Mouse (Mus musculus) liver, embryonic 14.5 days (tissue): ENCODE measurements around the gene Jund. TPM values are rescaled to one million over a fixed set of nuclear protein-coding genes. Genes with fewer than 3 reads are reported as not detected.

Source experiments
- ATAC-seq: fragments of 200-750 bp; cut with Nextera tagmentation; 2 replicates; pipeline ENCODE4 v1.8.0; 2017; ENCODE audit warnings: moderate number of reproducible peaks, mild to moderate bottlenecking, moderate library complexity; ENCODE audit not compliant: insufficient read depth
- DNase-seq, 3 experiments: peaks; one replicate each; pipeline ENCODE4 v3.0.0-alpha.2; 2012 to 2013; ENCODE audit warnings: low read depth in 3 of 3, low spot score in 3 of 3
- H3K27ac ChIP-seq: fragments of 300-500 bp; sonication (generic); 2 replicates; pipeline ENCODE4 v1.5.1; 2014; ENCODE audit warnings: moderate library complexity, mild to moderate bottlenecking, control low read depth, inconsistent platforms
- H3K27me3 ChIP-seq: fragments of 300-500 bp; sonication (generic); 2 replicates; pipeline ENCODE4 v1.6.1; 2014; ENCODE audit warnings: mild to moderate bottlenecking, low read length, moderate library complexity; ENCODE audit not compliant: control insufficient read depth, insufficient read depth
- H3K36me3 ChIP-seq: fragments of 300-500 bp; sonication (generic); replicated peaks from 2 replicates; pipeline ENCODE4 v1.6.1; 2014; ENCODE audit warnings: low read depth; ENCODE audit not compliant: control insufficient read depth, insufficient read depth
- H3K4me1 ChIP-seq, 2 experiments: fragments of 200-500 bp in 1 of 2; fragments of 300-500 bp in 1 of 2; sonication (generic) in 1 of 2; replicated peaks; 2 replicates each; pipeline ENCODE4 v1.6.1; 2012 to 2014; ENCODE audit warnings: antibody characterized with exemption in 1 of 2, inconsistent platforms in 1 of 2, low read length in 1 of 2; ENCODE audit not compliant: control insufficient read depth in 2 of 2, insufficient read depth in 2 of 2
- H3K4me2 ChIP-seq: fragments of 300-500 bp; sonication (generic); 2 replicates; pipeline ENCODE4 v1.6.1; 2014; ENCODE audit warnings: low read depth, mild to moderate bottlenecking, control low read depth, moderate library complexity
- H3K4me3 ChIP-seq, 2 experiments: fragments of 200-500 bp in 1 of 2; fragments of 300-500 bp in 1 of 2; sonication (generic) in 1 of 2; 2 replicates each; pipeline ENCODE4 v1.5.1; 2012 to 2014; ENCODE audit warnings: low read depth in 2 of 2, low read length in 2 of 2, mild to moderate bottlenecking in 2 of 2, control low read depth in 1 of 2, inconsistent platforms in 1 of 2, moderate library complexity in 1 of 2; ENCODE audit not compliant: insufficient read depth in 1 of 2
- H3K9ac ChIP-seq: fragments of 300-500 bp; sonication (generic); replicated peaks from 2 replicates; pipeline ENCODE4 v1.6.1; 2014; ENCODE audit warnings: mild to moderate bottlenecking, control low read depth, moderate library complexity
- H3K9me3 ChIP-seq: fragments of 300-500 bp; sonication (generic); 2 replicates; pipeline ENCODE4 v1.6.1; 2016; ENCODE audit warnings: low read length, mixed read lengths; ENCODE audit not compliant: control insufficient read depth
- CTCF ChIP-seq: IDR thresholded peaks from 2 replicates; pipeline ENCODE4 v1.5.1; 2016; ENCODE audit warnings: antibody characterized with exemption, low read depth, control low read depth
- EP300 ChIP-seq: IDR thresholded peaks from 2 replicates; pipeline ENCODE4 v1.6.1; 2016; ENCODE audit warnings: antibody characterized with exemption, low read depth
- WGBS: fragments of 180-500 bp; shearing (Covaris S2); extraction: QIAGEN DNeasy Blood & Tissue Kit; methylation state at CpG from one replicate; pipeline ENCODE4 v1.1.7; 2014; ENCODE audit not compliant: insufficient replicate concordance; 5-methylcytosine and 5-hydroxymethylcytosine counted together
- polyA plus RNA-seq, 2 experiments: library from polyadenylated mRNA; depleted of rRNA in 1 of 2; stranded (reverse) in 1 of 2; unstranded in 1 of 2; fragments of >200 nt; fragmentation: Nextera tagmentation in 1 of 2; extraction: Ambion mirVana in 1 of 2; gene quantifications; 2 replicates each; pipeline versions ENCODE4 v1.2.1 to v1.2.3; 2012 to 2014

The Jund gene
- polyA plus RNA-seq (2012; rRNA removed) (28.4 and 29.4 TPM in 2 replicates), polyA plus RNA-seq (2014; fragmentation: Nextera tagmentation; extraction: Ambion mirVana) (20.3 and 21.8 TPM in 2 replicates)

DNA sequence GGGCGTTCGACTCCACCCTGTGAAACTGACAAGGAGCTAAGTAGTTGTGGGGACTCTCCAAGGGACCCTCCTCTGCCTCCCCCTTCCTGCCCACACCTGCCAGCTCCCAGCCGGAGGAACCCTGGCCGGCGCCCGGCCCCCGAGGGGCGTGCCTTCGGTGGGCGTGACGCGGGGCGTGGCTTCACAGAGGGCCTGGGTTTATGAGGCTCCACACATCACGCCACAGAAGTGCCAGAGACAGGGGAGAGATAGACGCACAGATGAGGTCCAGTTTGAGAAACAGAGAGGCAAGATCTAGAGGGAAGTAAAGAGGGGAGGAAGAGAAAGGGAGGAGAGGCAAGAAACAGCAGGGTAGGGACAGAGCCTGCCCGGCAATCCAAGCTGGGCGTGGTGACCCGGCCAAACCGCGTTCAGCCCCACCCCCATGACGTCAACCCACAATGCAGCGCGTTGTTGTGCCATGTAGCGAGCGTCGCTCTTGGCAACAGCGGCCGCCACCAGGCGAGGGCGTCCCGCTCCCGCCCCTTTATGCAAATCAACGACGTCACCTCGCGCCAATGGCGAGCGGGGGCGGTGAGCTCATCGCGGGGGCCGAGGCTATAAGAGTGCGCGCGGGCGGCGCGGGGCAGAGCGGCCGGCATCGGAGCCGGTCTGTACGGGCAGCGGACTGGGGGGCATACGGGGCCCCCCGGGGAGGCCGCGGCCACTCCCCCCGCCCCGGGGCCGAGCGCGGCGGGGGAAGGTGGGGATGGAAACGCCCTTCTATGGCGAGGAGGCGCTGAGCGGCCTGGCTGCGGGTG lies at the start of gene Jund:
Gene Jund, plus strand, starts transcription at position 640 of the 800 bp plus-strand sequence.
- under 1% methylated on average over 68 of the region's 69 CpGs for WGBS
- Histone ChIP-seq H3K4me3 (peak within 1 kb of the TSS; percentile 75 to 84), H3K9ac (peak within 1 kb of the TSS; percentile 87), H3K4me1 (peaks cover 33 to 36% of the 10 kb centered on the region in 2 experiments), H3K36me3 (no peaks in the 10 kb centered on the region), H3K27ac (peak within 1 kb of the TSS; percentile 91), H3K9me3 (no peaks in the 10 kb centered on the region), H3K4me2 (peak within 1 kb of the TSS; percentile 80), H3K27me3 (no peaks in the 10 kb centered on the region)
- ATAC-seq: peak; percentile 83
- DNase-seq: peak; percentile 98 to 99 (median 98)
- TF ChIP-seq CTCF: peak; percentile 34
- TF ChIP-seq EP300: peak; percentile 65

DNA sequence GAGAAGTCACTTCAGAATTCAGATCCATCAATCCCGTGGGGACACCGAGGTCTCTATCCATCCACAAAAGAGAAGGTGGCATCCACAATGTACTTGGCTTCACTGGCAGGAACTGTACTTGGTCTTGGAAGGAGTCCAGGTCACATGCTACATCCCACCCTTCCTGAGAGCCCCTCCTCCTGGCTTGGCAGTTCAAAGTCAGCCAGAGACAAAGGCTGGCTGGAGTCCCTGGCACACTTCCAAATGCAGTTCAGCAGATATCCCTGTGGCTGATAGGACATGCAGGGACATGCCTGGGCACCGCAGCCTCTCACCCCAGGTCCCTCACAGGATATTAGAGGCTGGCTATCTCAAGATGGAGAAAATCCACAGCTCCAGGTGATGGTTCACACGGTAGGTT lies 49.4 kb upstream of the Jund start:
- H3K4me3 ChIP-seq: no peak overlapping the region
- ATAC-seq (no peak), DNase-seq (no peak)
- WGBS: 66% methylated on average over 4 of the region's 4 CpGs
- H3K36me3 ChIP-seq: peaks cover 9% of the 10 kb centered on the region
- no peaks in the 10 kb centered on the region for H3K27me3 ChIP-seq
- no peak overlapping the region for H3K4me2 ChIP-seq
- H3K9ac ChIP-seq: no peak overlapping the region
- no peaks in the 10 kb centered on the region for H3K9me3 ChIP-seq
- H3K4me1 ChIP-seq: peaks cover 6 to 10% of the 10 kb centered on the region in 2 experiments; a peak in 2 of 4 replicates
- no peak overlapping the region for H3K27ac ChIP-seq
- TF ChIP-seq CTCF: no peak
- no peak for TF ChIP-seq EP300

DNA sequence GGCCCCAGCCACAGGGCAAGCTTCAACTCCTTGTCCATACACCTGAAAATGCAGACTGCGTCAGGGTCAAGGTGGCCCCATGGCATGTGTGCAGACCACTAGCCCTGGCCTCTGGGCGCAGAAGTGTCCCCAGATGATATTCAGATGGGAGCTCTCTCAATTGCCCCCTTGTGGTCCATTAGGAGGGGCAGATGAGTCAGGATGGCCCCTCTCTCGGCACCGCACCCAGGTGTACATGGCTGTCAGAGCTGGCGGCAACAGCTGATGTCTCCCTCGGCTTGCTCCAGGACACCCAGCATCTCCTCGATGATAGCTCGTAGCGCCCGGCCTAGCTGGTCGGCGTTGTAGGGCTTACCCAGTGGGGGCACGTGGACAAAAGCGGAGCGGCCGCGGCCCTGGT lies 48.4 kb upstream of the Jund start:
- Histone ChIP-seq H3K27ac (no peak overlapping the region), H3K36me3 (peaks cover 9% of the 10 kb centered on the region), H3K27me3 (no peaks in the 10 kb centered on the region), H3K4me3 (no peak overlapping the region), H3K9ac (no peak overlapping the region), H3K9me3 (no peaks in the 10 kb centered on the region), H3K4me1 (peaks cover 6 to 10% of the 10 kb centered on the region in 2 experiments; a peak in 2 of 4 replicates), H3K4me2 (no peak overlapping the region)
- 89% methylated on average over 17 of the region's 17 CpGs for WGBS
- ATAC-seq (no peak), DNase-seq (no peak)
- TF ChIP-seq CTCF (no peak), EP300 (no peak)

DNA sequence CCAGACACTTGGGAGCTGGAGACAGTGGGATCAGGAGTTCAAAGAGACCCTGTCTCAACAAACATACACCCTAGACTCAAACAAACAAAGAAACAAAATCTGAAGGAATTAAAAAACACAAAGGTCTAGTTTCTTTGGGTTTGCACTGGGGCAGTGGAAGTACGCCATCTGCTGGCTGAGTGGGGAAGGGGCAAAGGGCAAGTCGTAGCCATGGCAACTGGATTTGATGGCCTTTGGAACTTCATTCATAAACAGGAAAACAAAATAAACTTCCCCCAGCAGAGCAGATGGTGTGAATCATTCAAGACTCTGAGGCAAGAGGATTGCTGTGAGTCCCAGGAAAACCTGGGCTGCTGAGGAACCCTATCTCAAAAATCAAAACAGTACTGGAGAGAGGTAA lies 45.5 kb upstream of the Jund start:
- H3K4me1 ChIP-seq: peaks cover 3 to 4% of the 10 kb centered on the region in 2 experiments; a peak in 2 of 4 replicates
- WGBS: 35% methylated on average over 2 of the region's 2 CpGs
- no peaks in the 10 kb centered on the region for H3K27me3 ChIP-seq
- H3K4me3 ChIP-seq: no peak overlapping the region
- no peak overlapping the region for H3K27ac ChIP-seq
- no peak for ATAC-seq
- H3K9me3 ChIP-seq: no peaks in the 10 kb centered on the region
- TF ChIP-seq EP300: no peak
- TF ChIP-seq CTCF: peak; percentile 93
- H3K36me3 ChIP-seq: peaks cover 9% of the 10 kb centered on the region
- DNase-seq: no peak
- no peak overlapping the region for H3K4me2 ChIP-seq
- no peak overlapping the region for H3K9ac ChIP-seq

DNA sequence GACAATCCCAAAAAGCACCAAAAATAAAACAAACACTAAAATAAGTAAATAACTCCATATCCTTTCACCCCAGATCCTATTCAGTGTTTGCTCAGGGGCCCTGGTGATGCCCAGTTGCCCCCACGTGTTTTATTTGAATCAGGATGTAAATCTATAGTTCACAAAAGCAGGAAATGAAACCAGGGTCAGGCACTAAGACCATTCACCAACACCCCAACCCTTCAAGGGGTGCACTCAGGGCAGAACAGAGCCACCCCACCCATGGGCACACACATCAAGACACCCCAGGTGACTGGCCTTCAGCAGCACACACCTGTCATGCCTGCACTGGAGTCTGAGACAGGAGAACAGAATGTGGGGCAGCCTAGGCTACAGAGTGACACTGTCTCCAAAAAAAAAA lies 44.6 kb upstream of the Jund start:
- H3K4me3 ChIP-seq: no peak overlapping the region
- peaks cover 3 to 11% of the 10 kb centered on the region in 2 experiments; a peak in 3 of 4 replicates for H3K4me1 ChIP-seq
- H3K4me2 ChIP-seq: no peak overlapping the region
- H3K27me3 ChIP-seq: no peaks in the 10 kb centered on the region
- H3K9ac ChIP-seq: no peak overlapping the region
- TF ChIP-seq CTCF (no peak), EP300 (no peak)
- peaks cover 9% of the 10 kb centered on the region for H3K36me3 ChIP-seq
- H3K9me3 ChIP-seq: no peaks in the 10 kb centered on the region
- DNase-seq (no peak), ATAC-seq (no peak)
- 24% methylated on average over 1 of the region's 1 CpGs for WGBS
- H3K27ac ChIP-seq: no peak overlapping the region
